Mouse (Mus musculus) liver, postnatal 0 days (tissue): ENCODE data around the gene Col4a3bp.

Source experiments
- CTCF ChIP-seq: sonication (generic); IDR thresholded peaks from 2 replicates; pipeline ENCODE4 v1.5.1; 2016; ENCODE audit warnings: antibody characterized with exemption, low read depth
- EP300 ChIP-seq: IDR thresholded peaks from 2 replicates; pipeline ENCODE4 v1.6.1; 2016; ENCODE audit warnings: antibody characterized with exemption, low read depth, mild to moderate bottlenecking

- TF ChIP-seq CTCF (no peak), EP300 (no peak)
Observed at GRCm38 (mm10) chr13:96529542-96529941, 12.9 kb upstream of the Col4a3bp start.
